8 mouse cellular contexts compared by ENCODE assay signal in the genomic region with DNA sequence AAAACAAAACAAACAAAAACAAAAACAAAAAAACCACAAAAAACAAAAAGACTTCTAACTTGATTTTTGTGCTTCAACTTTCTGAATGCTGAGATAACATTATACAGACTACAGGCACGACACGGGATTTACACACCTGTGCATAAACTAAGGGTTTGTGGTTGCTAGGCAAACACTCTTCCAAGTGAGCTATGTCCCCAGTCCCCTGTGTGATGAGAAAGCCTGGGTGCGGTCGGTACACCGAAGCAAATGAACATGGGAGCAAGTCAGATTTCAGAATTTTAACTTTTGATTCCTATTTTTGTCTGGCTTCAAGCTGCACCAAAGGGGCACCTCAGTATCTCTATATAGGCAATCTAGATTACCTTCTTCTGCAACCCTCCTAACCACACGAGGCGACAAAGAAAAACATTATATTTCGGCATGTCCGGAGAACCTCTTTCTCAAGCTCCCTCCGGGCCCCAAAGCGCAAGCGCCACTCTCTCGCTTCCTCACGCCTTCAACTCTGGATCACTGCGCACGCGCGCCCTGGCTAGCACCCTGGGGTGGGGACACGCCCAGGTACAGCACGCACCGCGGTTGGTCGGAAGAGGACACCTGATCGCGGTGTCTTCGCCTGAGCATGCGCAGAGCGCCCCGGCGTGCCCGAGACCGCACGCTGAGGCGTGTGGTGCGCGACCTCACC. TPM values are rescaled to one million over a fixed set of nuclear protein-coding genes. Genes with fewer than 3 reads are reported as not detected.
A peak's percentile ranks its signal among the peaks of the same experiment; 100 is the strongest.
DNase-seq lines count a peak whose midpoint lies in the region; ATAC-seq lines count a peak whose summit lies in the region.

Parp6 (plus strand) TSS at position 663 of the 685 bp plus-strand sequence.

- DNase-seq in T-cell, adult 2 months (ENCODE audit: low spot score): peak; percentile 100
- DNase-seq in cerebellum, postnatal 36 days: peak; percentile 100
- peak; percentile 99 to 100 for DNase-seq in frontal cortex, postnatal 36 days (ENCODE audit: low spot score in 2 of 2)
- DNase-seq in left cerebral cortex, adult 11 months (ENCODE audit: low spot score): peak; percentile 99
- DNase-seq in lung, postnatal 4 days: peak; percentile 100
- DNase-seq in retina, postnatal 7 days (ENCODE audit: low read depth, low spot score): peak; percentile 99
- peak; percentile 99 for DNase-seq in urinary bladder, adult 2 months (ENCODE audit: low spot score)

- H3K27me3 ChIP-seq in hindbrain, embryonic 15.5 days: no peaks in the 10 kb centered on the region

- H3K9ac ChIP-seq in hindbrain, embryonic 15.5 days: peak within 1 kb of the TSS; percentile 98

- H3K4me2 ChIP-seq in hindbrain, embryonic 15.5 days: peak within 1 kb of the TSS; percentile 54

- WGBS in hindbrain, embryonic 15.5 days: 1% methylated on average over 32 of the region's 36 CpGs

- H3K4me1 ChIP-seq in hindbrain, embryonic 15.5 days (replicated peaks): peaks cover 29% of the 10 kb centered on the region

- peak within 1 kb of the TSS; percentile 100 for H3K4me3 ChIP-seq in hindbrain, embryonic 15.5 days

- peak within 1 kb of the TSS; percentile 91 for H3K27ac ChIP-seq in hindbrain, embryonic 15.5 days (replicated peaks)

- H3K9me3 ChIP-seq in hindbrain, embryonic 15.5 days: no peaks in the 10 kb centered on the region

- ATAC-seq in hindbrain, embryonic 15.5 days (ENCODE audit: low FRiP score, low read depth): peak; percentile 98

- H3K36me3 ChIP-seq in hindbrain, embryonic 15.5 days: no peaks in the 10 kb centered on the region; the same call in 1 of the 2 replicates

RNA-seq across cellular contexts. Expression of gene Parp6, which starts in this region (rescaled TPM):
- 185 and 210 TPM in 2 replicates for polyA plus RNA-seq in hindbrain, embryonic 15.5 days (2015; fragmentation: Nextera tagmentation; extraction: Ambion mirVana)
- 52.4 and 53.9 TPM in 2 replicates for polyA plus RNA-seq in urinary bladder, adult 2 months (2012; rRNA removed)

Comparison
In these comparisons a context has a peak if more than half of its experiments do, and no peak if none do; other contexts are left out.
1. Peak in every context shown above with its lines: DNase-seq, ATAC-seq, H3K4me3 ChIP-seq and H3K27ac ChIP-seq.